Mouse (Mus musculus) fat pad, adult 2 months (tissue): ENCODE results near the gene Scrn1.

Experiments used
- DNase-seq: peaks from one replicate; pipeline ENCODE4 v3.0.0-alpha.2; 2011; ENCODE audit warnings: low read depth, low spot score; ENCODE audit errors: extremely low read depth

Scrn1 gene

GRCm38 (mm10) chr6:54566546-54566919 lies 244 bp upstream of the Scrn1 start:
- DNase-seq, result no peak

GRCm38 (mm10) chr6:54565012-54565411 lies 1.3 kb downstream of the Scrn1 start:
- no peak for DNase-seq

GRCm38 (mm10) chr6:54564506-54564991 lies 1.7 kb downstream of the Scrn1 start:
- DNase-seq, result no peak

DNA sequence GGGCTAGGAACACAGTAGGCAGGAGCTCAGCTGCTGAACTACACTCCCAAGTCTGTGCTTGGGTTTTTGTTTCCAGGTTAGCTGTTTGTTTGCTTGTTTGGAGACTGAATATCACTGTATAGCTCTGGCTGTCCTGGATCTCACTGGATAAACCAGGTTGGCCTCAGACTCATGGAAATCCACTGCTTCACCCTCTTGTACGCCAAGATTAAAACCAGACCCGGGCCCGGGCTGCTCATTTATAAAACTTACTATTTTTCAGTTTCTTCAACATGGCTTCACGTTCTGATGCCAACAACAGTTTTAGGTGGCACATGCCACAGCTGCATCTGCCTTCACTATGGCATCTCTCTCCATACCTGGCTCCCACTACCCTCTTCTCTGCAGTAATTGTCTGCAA lies 2.7 kb downstream of the Scrn1 start:
- DNase-seq, result no peak

DNA sequence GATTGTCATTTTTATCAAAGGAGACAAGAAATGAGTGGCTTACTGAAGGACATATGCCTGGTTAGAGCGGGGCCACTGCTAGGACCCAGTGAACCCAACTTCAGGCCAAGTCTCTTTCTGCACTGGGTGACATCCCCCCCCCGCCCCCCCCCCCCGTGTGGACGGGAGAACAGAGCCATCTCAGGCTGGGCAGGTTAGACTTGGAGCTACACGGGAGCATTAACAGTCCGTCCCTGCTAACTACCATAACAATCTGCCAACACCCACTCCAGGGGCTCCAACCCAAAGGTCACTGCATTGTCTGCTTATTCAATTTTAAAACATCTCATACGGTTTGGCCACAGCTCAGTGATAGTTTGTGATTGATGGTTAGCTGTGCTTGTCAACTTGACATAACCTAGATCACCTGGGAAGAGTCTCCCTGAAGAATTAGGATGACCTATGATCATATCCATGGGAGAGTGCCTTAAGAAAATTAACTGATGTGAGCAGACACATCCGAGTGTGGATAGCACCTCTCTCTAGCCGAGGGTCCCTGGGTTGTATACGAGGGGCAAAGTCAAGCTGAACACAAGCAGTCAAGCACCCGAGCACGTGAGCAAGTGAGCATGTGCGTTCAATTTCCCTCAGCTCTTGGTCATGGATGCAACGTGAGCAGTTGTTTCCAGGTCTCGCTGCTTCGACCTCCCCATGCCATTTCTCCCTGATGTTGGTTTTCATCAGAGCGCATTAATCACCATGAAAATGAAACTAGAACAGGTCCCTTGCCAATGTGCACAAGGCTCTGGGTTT lies 4.1 kb downstream of the Scrn1 start:
- DNase-seq, result no peak

GRCm38 (mm10) chr6:54558466-54558865 lies 7.8 kb downstream of the Scrn1 start:
- no peak for DNase-seq

- DNase-seq, result no peak
Measured at GRCm38 (mm10) chr6:54557671-54558070, 8.6 kb downstream of the Scrn1 start.

DNA sequence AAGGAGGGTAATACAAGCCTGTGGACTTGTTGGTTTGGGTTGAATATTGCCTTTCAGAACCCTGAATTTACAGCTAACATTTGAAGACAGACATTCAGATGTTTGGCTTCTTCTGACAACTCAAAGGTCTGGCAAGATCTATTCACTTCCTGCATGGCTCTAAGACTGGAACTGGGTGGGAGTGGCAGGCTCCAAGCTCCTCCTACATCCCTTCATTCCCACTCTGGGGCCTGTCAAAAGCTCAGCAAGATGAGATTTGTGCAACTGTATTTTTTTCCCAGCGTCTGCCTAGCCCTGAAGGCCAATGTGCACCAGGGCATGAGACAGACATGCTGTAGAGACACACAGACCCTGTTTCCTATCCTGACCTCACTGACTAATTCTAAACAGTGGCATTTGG lies 10.5 kb downstream of the Scrn1 start:
- DNase-seq, result no peak

GRCm38 (mm10) chr6:54554341-54555110 lies 11.8 kb downstream of the Scrn1 start:
- DNase-seq, result no peak

DNA sequence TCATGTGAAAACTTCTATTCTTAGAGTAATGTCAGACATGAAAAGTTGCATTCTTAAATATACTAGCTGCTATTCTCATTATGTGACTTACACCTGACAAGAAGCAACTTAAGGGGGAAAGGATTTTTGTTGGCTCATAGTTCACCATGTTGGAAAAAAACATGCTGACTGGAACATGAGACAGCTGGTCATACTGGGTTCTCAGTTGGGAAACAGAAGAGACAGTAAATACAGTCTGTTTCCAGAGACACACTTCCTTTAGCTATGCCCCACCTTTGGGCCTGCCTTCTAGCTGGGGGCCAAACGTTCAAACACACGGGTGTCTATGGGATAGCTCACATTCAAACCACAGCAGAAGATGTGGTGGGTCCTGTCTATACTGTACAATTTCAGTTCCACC lies 12.7 kb downstream of the Scrn1 start:
- no peak for DNase-seq

DNA sequence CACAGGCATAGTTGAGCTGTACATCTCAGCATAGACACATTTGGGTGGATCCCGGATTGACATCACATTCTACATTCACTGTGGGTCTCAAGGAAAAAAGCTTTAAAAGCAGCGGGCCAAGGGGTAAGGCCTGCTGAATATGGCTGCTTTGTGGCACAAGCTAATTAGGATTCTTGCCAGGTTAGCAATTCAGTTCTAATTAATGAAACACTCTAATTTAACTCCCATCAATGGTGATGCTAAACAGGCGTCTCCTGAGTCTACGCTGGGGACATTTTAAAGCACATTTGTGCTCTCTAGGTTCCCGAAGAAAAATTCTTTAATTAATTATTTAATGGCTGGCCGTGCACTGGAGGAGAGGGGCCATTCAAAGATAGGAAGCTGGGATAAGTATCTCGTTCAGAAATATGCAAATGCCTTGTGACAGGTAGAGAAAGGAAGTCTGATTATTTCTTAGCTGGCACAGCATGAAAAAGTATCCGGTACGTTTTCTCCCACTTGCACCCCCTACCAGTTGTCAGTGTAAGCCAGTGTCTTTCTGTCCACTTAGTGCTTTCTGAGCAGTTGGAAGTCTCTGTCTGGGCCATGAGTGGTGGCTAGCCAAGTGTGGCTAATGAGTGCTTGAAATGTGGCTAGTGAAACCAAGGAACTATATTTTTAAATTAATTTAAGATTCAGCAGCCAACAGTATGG lies 13.4 kb downstream of the Scrn1 start:
- no peak for DNase-seq

GRCm38 (mm10) chr6:54550801-54551323 lies 15.4 kb downstream of the Scrn1 start:
- DNase-seq, result no peak

DNA sequence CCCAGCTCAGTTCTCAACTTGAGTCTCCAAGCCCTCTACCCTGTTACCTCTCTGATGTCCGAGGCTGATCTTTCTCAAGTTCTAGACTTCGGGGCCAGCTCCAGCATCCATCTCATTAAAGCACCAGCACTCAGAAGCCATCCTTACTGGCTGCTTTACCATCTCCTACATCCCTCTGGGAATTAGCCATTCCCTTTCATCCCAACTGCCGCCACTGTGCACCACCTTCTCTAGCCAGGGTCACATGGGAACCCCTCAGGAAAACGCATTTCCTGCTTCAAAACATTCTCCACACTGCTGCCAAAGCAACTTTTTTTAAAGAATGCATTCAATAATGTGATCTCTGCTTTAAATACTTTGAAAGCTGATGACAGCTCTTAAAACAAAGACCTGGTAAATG lies 17.0 kb downstream of the Scrn1 start:
- DNase-seq, result no peak

GRCm38 (mm10) chr6:54548314-54549019 lies 17.8 kb downstream of the Scrn1 start:
- DNase-seq, result no peak

DNA sequence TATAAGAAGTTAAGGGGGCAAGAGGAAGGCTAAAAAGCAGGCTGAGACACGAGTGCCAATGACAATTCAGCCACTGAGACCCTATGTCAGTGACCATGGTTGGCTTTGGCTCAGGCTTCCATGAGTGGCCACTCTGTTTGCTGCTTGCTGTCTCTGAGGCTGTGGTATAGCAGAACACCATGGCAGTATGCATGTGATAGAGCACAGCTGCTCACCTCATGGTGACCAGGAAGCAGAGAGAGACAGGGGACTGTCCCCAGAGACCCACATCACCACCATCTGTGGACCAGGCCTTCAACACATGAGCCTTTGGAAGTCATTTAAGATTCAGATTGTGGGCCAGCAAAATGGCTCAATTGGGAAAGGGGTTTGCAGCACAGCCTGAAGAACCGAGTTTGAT lies 22.6 kb downstream of the Scrn1 start:
- DNase-seq, result no peak

DNA sequence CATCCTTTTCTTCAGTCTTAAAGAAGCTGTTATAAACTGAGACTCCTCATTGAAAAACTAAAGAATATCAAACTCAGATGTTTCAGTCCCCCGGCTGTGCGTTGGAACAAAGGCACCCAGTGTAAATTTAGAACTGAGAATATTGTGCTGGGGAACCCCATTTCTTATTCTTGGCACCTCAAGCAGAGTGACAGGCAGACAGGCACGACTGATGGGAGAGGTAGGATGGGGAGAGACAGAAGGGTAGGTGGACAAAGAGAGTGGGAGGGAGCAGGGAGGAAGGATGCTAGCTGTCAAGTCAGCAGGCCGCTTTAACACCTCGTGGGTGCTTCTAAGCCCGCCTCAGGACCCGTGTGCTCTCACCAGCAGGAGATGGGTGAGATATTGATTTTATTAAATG lies 23.5 kb downstream of the Scrn1 start:
- DNase-seq, result no peak

DNA sequence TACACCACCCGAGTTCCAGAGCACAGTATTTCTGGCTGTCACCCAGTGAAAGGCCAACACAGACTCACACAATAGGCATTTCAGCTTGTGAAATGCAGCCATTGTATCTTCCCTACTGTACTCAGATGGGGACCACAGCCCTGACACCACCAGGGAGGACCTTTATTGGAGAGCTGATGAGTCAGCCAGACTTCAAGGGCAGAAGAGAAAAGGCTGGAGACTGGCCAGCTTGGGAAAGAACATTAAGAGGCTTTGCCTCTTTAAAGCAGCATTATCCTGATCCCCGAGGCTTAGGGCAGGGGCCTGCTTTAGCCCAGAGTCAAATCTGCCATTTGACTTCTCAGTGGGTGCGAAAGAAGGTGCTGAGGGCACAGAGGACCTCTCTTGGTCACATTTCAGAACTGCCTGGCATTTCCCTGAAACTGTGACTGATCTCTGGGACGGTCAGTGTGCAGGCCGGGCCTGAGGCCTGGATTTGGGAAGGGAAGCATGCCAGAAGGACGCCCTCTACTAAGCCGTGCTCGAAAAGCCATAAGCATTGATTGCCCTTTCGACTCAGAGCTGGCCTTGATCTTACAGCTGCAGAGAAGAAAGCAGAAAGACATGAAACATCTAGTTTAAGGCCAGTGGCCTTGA lies 25.9 kb downstream of the Scrn1 start:
- DNase-seq, result no peak

DNA sequence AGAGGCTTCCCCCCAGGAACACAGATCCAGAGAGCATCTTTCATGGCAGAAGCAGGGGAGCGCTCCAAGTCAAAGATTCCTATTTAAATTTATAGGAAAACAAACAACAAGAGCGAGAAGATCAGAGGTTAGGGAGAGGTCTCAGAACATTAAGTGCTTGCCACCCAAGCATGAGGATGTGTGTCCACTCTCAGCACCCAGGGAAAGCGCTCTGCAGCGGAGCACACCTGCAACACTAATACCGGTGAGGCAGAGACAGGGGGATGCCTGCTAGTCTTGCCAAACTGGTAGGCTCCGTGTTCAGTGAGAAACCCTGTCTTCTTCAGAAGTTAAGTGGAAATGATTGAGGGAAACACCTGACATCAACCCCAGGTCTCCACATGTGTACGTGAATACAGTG lies 26.9 kb downstream of the Scrn1 start:
- DNase-seq, result no peak

DNA sequence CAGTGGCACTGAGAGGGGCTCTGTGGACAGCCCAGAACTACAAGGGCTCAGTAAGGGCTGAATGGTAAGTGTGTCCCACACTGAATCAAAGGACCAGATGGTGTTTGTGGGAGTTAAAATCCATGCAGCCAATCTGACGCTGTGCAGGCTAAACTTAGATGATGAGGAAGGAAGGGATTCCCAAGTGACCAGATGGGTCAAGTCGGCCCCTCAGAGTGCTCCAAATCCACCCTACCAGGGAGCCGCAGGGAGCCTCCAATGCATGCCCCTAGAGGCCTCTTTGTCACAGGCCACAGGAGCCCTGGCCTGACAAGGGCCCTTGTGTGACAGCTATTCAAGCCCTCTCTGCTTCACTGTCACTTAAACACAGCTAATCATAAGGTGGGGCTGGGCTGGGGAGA lies 27.5 kb downstream of the Scrn1 start:
- DNase-seq, result no peak

GRCm38 (mm10) chr6:54537053-54537452 lies 29.2 kb downstream of the Scrn1 start:
- DNase-seq, result no peak
